Mouse (Mus musculus): ENCODE data around the gene Sec14l4. TPM values are rescaled to one million over a fixed set of nuclear protein-coding genes. Genes with fewer than 3 reads are reported as not detected.

Sec14l4 gene
- polyA plus RNA-seq, 1 experiment from 2014 or later: 0.67 TPM

DNA sequence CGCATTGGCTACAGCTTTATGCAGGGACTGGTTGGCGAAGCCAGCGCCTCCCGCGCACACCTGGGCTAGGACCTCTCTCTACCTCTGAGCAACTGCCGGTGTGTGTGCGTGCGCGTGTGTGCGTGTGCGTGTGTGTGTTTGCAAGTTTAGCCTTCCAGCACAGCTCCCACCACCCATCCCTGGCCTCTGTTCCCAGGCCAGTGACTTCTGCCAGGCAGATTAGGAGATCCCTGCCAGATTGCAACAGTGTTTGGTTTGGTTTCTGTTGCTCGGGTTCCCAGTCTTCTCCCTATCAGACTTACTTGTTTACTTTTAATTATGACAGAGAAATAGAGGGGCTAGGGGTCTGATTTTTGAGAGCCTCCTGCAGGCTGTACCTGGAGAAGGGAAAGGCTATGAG is 699 bp downstream of the Sec14l4 start:
- 33% methylated on average over 12 of the region's 12 CpGs for WGBS
- ATAC-seq (ENCODE audit: insufficient number of reproducible peaks, low FRiP score, low TSS enrichment, low read depth): no peak
- no peak overlapping the region for H3K4me2 ChIP-seq

DNA sequence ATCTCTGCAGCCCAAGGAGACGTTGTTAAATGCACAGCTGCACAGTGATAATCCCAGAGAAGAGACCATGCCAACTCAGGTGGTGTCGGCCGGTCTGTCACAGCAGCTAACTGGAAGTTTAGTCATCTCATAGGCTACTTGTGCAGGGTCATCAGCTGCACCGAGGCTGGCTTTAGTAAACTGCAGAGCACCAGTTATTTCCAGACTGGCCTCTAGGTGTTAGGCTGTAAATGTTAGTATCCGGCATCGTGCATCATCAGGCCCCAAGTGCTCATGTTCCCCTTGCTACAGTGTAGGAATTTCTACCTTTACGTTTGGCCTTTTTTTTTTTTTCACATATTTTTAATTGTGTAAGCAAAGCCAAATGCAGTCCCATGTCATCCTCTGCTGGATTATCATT is 2.2 kb downstream of the Sec14l4 start:
- Histone ChIP-seq H3K9me3 (no peaks in the 10 kb centered on the region), H3K9ac (no peak overlapping the region), H3K4me3 (no peak overlapping the region), H3K27ac (no peak overlapping the region), H3K27me3 (peaks cover 12% of the 10 kb centered on the region; the same call in 1 of the 2 replicates), H3K36me3 (no peaks in the 10 kb centered on the region), H3K4me2 (no peak overlapping the region), H3K4me1 (no peaks in the 10 kb centered on the region)
- WGBS: 53% methylated on average over 7 of the region's 7 CpGs
- ATAC-seq (ENCODE audit: insufficient number of reproducible peaks, low FRiP score, low TSS enrichment, low read depth): no peak

More for the DNA sequence above, 699 bp downstream of the Sec14l4 start:
- Histone ChIP-seq H3K27ac (no peak overlapping the region), H3K4me1 (no peaks in the 10 kb centered on the region), H3K9me3 (no peaks in the 10 kb centered on the region), H3K9ac (no peak overlapping the region), H3K27me3 (peaks cover 12% of the 10 kb centered on the region; the same call in 1 of the 2 replicates), H3K36me3 (no peaks in the 10 kb centered on the region), H3K4me3 (no peak overlapping the region)

DNA sequence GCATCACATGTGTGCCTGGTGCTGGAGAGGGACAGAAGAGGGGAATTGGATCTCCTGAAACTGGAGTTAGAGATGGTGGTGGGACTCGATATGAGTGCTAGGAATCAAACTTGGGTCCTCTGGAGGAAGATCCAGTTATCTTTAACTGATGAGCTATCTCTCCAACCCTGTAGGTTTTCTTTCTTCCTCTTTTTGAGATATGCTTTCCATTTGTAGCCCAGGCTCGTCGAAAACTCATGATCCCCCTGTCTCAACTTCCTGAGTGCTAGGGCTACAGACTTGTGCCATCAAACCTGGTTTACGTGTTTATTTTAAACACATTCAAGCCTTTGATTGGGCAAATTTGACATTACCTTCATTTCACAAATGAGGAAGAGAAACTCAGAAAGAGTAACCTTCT is 2.9 kb downstream of the Sec14l4 start:
- Histone ChIP-seq H3K27ac (no peak overlapping the region), H3K4me2 (no peak overlapping the region), H3K9ac (no peak overlapping the region), H3K9me3 (no peaks in the 10 kb centered on the region), H3K36me3 (no peaks in the 10 kb centered on the region), H3K4me3 (no peak overlapping the region), H3K4me1 (no peaks in the 10 kb centered on the region), H3K27me3 (peaks cover 12% of the 10 kb centered on the region; the same call in 1 of the 2 replicates)
- no peak for ATAC-seq (ENCODE audit: insufficient number of reproducible peaks, low FRiP score, low TSS enrichment, low read depth)
- 81% methylated on average over 4 of the region's 4 CpGs for WGBS

DNA sequence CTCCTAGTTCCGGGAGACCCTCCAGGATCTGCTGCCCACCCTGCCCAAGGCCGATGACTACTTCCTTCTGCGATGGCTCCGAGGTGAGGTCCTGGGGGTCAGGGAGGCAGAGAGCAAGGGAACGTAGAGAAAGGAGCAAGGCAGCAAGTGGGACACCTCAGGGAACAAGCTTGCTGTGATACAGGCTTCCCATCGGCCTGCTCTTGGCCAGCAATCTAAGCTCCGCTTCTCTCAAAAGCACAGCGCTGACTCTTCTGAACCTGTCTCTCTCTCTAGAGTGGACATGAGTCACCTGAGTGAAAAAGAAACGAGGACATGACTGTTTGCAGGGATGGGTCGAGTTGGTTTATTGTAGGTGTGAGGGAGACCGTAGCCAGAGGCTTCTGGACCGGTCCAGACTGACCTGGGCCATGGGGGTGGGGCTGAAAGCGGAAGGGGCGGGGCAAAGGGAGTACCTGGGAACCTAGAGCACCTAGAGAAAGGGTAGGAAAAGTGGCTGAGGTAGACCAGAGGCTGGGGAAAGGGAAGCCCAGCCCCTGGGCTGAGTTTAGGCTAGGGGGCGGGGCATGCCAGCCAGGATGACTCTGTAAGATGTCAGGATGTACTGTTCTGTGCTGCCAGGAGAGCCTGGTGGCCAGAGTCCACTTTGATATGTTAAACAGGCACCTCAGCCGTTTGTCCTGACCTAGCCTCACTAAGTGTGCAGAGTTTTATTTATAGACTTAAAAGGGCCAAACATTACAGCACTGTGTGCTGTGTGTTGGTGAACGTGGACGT is 4.0 kb downstream of the Sec14l4 start:
- Histone ChIP-seq H3K27ac (no peak overlapping the region), H3K27me3 (peaks cover 12% of the 10 kb centered on the region; the same call in 1 of the 2 replicates), H3K36me3 (no peaks in the 10 kb centered on the region), H3K4me2 (no peak overlapping the region), H3K9me3 (no peaks in the 10 kb centered on the region), H3K9ac (no peak overlapping the region), H3K4me3 (no peak overlapping the region), H3K4me1 (no peaks in the 10 kb centered on the region)
- no peak for ATAC-seq (ENCODE audit: insufficient number of reproducible peaks, low FRiP score, low TSS enrichment, low read depth)
- 64% methylated on average over 18 of the region's 18 CpGs for WGBS

DNA sequence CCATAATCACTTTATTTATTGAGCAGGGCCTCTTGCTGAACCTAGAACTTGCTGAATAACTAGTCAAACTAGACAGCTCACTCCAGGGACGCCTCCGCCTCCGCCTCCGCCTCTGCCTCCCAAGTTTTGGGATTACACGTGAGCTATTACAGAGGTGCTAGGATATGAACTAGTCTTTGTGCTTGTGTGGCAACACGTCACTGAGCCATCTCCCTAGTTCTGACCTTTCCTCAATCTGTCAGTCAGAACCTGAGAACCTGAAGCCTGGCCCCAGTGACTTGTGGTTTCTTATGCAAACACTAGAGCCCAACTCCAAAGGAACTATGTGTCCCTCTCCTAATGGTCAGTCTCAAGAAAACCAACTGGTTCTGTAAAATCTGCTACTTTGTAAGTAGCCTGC is 4.7 kb downstream of the Sec14l4 start:
- peaks cover 10% of the 10 kb centered on the region; the same call in 1 of the 2 replicates for H3K27me3 ChIP-seq
- 79% methylated on average over 6 of the region's 6 CpGs for WGBS
- H3K4me3 ChIP-seq: no peak overlapping the region

DNA sequence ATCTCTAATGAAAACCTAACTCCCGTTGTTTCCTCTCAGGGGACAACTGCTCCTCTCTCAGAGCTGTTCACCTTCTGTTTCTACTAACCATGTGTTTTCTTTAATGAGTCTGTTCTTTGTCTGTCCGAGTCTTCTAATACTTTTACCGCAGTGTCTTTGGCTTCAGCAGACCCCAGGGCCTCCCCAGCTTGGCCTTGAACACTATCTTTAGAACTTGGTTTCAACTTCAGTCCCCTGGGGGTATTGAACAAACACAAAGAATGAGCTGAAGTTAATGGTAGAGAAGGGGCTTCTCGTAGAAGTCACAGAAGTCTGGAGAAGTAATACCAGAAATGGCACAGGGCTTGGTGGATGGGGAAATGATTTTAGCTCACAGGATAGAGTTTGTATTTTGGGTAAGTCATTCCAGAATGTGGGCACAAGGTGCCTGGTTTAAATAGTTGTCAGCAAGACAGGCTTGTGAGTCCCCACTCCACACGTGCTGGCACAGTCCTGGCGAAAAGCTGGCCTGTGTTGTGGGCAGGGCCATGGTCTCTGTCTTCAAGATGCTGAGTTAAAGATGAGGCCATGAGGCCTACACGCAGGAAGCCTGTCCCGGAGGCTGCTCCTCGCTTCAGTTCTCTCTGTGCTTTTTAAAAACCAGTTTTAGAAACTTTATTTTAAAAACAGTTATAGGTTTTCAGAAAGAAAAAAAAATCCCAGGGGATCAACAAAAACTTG is 5.3 kb downstream of the Sec14l4 start:
- WGBS: 63% methylated on average over 9 of the region's 9 CpGs

More for the DNA sequence above, 4.7 kb downstream of the Sec14l4 start:
- no peak for ATAC-seq (ENCODE audit: insufficient number of reproducible peaks, low FRiP score, low TSS enrichment, low read depth)
- no peak overlapping the region for H3K4me2 ChIP-seq
- no peaks in the 10 kb centered on the region for H3K4me1 ChIP-seq
- no peaks in the 10 kb centered on the region for H3K9me3 ChIP-seq
- no peak overlapping the region for H3K27ac ChIP-seq
- no peak overlapping the region for H3K9ac ChIP-seq
- no peaks in the 10 kb centered on the region for H3K36me3 ChIP-seq

DNA sequence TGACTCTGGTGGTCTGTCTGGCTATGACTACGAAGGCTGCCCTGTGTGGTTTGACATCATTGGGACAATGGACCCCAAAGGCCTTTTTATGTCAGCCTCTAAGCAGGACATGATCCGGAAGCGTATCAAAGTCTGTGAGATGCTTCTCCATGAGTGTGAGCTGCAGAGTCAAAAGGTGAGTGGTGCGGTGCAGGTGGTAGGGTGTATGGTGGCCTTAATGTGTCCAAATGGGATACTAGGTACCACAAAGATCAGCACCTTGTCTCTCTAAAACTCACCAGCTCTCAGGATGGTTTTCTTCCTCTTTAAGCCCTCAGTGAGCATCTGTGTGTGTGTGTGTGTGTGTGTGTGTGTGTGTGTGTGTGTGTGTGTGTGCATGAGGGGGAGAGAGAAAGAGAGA is 8.7 kb downstream of the Sec14l4 start:
- H3K9me3 ChIP-seq: no peaks in the 10 kb centered on the region
- no peaks in the 10 kb centered on the region for H3K27me3 ChIP-seq
- H3K36me3 ChIP-seq: no peaks in the 10 kb centered on the region
- WGBS: 86% methylated on average over 4 of the region's 4 CpGs
- H3K9ac ChIP-seq: no peak overlapping the region
- H3K4me1 ChIP-seq: no peaks in the 10 kb centered on the region
- no peak overlapping the region for H3K27ac ChIP-seq
- no peak overlapping the region for H3K4me3 ChIP-seq
- no peak overlapping the region for H3K4me2 ChIP-seq
- ATAC-seq (ENCODE audit: insufficient number of reproducible peaks, low FRiP score, low TSS enrichment, low read depth): no peak

More for the DNA sequence above, 5.3 kb downstream of the Sec14l4 start:
- H3K4me2 ChIP-seq: no peak overlapping the region
- H3K9ac ChIP-seq: no peak overlapping the region
- H3K27me3 ChIP-seq: peaks cover 4% of the 10 kb centered on the region; the same call in 1 of the 2 replicates
- no peak overlapping the region for H3K4me3 ChIP-seq
- H3K4me1 ChIP-seq: no peaks in the 10 kb centered on the region
- no peak overlapping the region for H3K27ac ChIP-seq
- H3K9me3 ChIP-seq: no peaks in the 10 kb centered on the region
- no peaks in the 10 kb centered on the region for H3K36me3 ChIP-seq
- no peak for ATAC-seq (ENCODE audit: insufficient number of reproducible peaks, low FRiP score, low TSS enrichment, low read depth)

DNA sequence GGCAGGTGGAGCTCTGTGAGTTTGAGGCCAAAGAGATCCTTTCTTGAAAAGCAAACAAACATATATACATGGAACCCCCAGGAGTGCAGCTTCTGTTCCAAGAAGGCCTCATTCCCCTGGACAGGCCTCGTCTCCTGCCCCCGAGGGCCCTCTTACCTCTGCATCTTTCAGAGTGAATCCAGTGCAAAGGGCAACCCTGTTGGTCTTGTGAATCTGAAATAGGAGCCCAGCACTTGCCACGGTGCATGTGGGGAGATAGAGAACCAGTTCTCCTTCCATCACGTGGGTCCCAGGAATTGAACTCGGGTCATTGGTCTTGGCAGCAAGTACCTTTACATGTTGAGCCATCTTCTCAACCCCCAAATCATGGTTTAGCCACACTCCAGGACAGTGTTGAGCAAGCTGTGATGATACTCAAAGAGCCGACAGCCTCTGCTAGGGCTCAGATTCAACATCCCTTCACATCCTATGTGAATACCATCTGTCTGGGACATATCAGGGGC is 9.9 kb downstream of the Sec14l4 start:
- Histone ChIP-seq H3K4me1 (no peaks in the 10 kb centered on the region), H3K36me3 (no peaks in the 10 kb centered on the region), H3K4me3 (no peak overlapping the region), H3K9ac (no peak overlapping the region), H3K27ac (no peak overlapping the region), H3K27me3 (no peaks in the 10 kb centered on the region), H3K9me3 (no peaks in the 10 kb centered on the region), H3K4me2 (no peak overlapping the region)
- WGBS: 83% methylated on average over 6 of the region's 6 CpGs
- ATAC-seq (ENCODE audit: insufficient number of reproducible peaks, low FRiP score, low TSS enrichment, low read depth): no peak

DNA sequence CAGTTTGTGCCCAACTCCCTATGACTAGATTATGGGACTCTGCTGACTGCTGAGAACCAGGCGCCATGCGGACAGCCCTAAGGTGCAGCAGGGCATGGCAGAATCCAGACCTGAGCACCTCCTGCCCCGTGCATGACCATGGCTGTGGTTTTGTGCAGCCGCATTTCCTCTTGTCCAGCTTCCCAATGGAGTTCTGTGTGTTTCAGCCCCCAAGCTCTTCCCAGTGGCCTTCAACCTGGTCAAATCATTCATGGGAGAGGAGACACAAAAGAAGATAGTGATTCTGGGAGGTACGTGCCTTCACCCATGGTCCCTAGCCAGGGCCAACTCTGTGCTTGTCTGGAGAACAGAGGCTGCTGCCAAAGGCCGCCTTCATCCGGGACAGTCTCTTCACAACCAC is 11.8 kb downstream of the Sec14l4 start:
- Histone ChIP-seq H3K9me3 (no peaks in the 10 kb centered on the region), H3K36me3 (no peaks in the 10 kb centered on the region), H3K27me3 (no peaks in the 10 kb centered on the region), H3K27ac (no peak overlapping the region), H3K4me2 (no peak overlapping the region), H3K4me3 (no peak overlapping the region), H3K4me1 (no peaks in the 10 kb centered on the region), H3K9ac (no peak overlapping the region)
- WGBS: 84% methylated on average over 7 of the region's 7 CpGs
- no peak for ATAC-seq (ENCODE audit: insufficient number of reproducible peaks, low FRiP score, low TSS enrichment, low read depth)

DNA sequence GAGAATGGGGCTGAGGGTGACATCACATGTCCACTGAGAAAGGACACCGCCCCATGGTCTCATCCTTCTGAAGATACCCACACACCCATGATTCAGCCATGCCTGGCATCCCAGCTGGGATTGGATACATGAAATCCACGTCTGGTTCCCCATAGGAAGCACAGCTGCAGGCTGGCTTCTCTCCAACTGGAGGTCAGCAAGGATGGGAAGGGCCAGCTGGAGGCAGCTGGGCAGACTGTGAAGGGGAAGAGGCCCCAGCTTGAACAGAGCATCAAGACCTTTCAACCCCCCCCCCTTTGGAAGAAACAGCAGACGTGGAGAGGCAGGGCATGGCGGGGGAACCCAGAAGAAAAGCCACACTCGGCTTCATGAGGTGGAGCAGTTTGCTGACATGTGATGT is 15.3 kb downstream of the Sec14l4 start:
- no peaks in the 10 kb centered on the region for H3K27me3 ChIP-seq
- no peaks in the 10 kb centered on the region for H3K4me1 ChIP-seq
- no peak overlapping the region for H3K4me2 ChIP-seq
- no peaks in the 10 kb centered on the region for H3K9me3 ChIP-seq
- H3K36me3 ChIP-seq: no peaks in the 10 kb centered on the region
- no peak overlapping the region for H3K27ac ChIP-seq
- H3K4me3 ChIP-seq: no peak overlapping the region
- no peak overlapping the region for H3K9ac ChIP-seq
- 58% methylated on average over 5 of the region's 5 CpGs for WGBS
- no peak for ATAC-seq (ENCODE audit: insufficient number of reproducible peaks, low FRiP score, low TSS enrichment, low read depth)

DNA sequence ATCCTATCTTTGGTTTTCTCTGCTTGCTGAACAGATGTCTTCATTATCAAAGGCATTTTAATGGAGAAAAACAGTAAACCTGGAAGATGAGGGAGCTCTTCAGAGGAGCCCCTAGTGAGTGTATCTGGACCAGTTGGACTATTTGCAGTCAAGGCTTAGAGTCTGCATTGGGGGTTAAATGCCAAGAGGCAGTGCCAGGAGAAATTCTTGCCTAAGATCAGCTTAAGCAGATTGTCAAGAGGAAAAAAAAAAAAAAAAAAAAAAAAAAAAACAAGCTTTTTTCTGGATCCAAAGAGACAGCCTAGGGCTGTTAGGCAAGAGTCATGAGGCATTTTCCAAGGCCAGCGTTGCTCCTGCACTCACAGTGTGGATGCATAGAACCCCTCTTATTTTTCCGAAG is 16.5 kb downstream of the Sec14l4 start:
- H3K4me2 ChIP-seq: no peak overlapping the region
- H3K9me3 ChIP-seq: no peaks in the 10 kb centered on the region
- no peak overlapping the region for H3K4me3 ChIP-seq
- ATAC-seq (ENCODE audit: insufficient number of reproducible peaks, low FRiP score, low TSS enrichment, low read depth): no peak
- H3K27ac ChIP-seq: no peak overlapping the region
- no peaks in the 10 kb centered on the region for H3K4me1 ChIP-seq
- WGBS: 97% methylated on average over 2 of the region's 2 CpGs
- H3K27me3 ChIP-seq: no peaks in the 10 kb centered on the region
- no peaks in the 10 kb centered on the region for H3K36me3 ChIP-seq
- H3K9ac ChIP-seq: no peak overlapping the region

DNA sequence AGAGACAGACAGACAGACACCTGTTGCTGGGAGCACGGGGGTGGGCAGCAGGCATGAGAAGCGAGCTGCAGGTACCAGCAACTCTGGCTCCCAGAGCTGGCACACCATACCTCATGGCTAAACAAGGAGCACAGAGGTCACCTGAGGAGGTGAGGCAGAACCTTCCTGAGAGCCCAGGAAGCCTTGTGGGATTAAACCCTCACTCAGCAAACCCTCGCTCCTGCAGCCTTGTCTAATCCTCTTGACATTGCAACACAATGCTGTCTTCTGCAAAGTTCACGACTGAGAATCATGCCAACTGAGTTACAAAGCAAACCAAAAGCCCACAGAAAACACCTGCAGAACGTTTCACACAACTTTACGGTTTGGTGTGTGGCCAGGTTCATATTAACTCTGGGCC is 17.2 kb downstream of the Sec14l4 start:
- Histone ChIP-seq H3K27ac (no peak overlapping the region), H3K9me3 (no peaks in the 10 kb centered on the region), H3K4me2 (no peak overlapping the region), H3K36me3 (no peaks in the 10 kb centered on the region), H3K27me3 (no peaks in the 10 kb centered on the region), H3K9ac (no peak overlapping the region), H3K4me1 (no peaks in the 10 kb centered on the region), H3K4me3 (no peak overlapping the region)
- ATAC-seq (ENCODE audit: insufficient number of reproducible peaks, low FRiP score, low TSS enrichment, low read depth): no peak
- WGBS: 86% methylated on average over 6 of the region's 6 CpGs
